ENCODE assay signal across 17 mouse cellular contexts in the genomic region with DNA sequence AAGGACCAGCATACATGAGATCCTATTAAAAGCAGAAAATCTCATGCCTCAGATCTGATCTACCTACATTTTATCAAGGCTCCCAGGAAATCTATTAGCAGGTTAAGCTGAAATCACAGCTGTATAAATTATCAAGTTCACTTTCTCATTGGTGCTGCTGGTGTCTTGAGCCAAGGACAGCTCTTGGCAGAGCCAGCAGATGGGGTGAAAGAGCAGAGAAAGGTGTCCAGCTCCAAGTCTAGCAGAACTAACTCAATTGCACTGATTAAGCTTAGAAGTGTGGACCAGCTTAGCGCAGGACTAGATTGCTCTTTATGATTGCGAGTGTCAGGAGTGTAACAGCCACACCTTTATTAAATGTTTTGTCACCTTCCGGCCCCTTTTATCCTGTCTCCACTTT. TPM values are rescaled to one million over a fixed set of nuclear protein-coding genes. Genes with fewer than 3 reads are reported as not detected.
DNase-seq lines count a peak whose midpoint lies in the region; ATAC-seq and TF ChIP-seq lines count a peak whose summit lies in the region.
"Had no signal": no experiment of that assay in that cellular context is flagged by ENCODE, and none has a peak within 500 bp of the region (broad histone marks: within the 10 kb centered on the region; RNA-seq: fewer than 3 reads in every experiment).

No protein-coding gene starts in this region.

- 46% methylated on average over 3 of the region's 3 CpGs for WGBS in large intestine, adult 2 months
- 83% methylated on average over 3 of the region's 3 CpGs for WGBS in forebrain, embryonic 13.5 days

- no peaks in the 10 kb centered on the region for H3K36me3 ChIP-seq in CH12.LX (replicated peaks in 1 of 2; ENCODE audit: control insufficient read depth in 1 of 2, insufficient read depth in 1 of 2, low read length in 1 of 2)
- H3K36me3 ChIP-seq in forebrain, embryonic 13.5 days (ENCODE audit: poor library complexity, severe bottlenecking) = no peaks in the 10 kb centered on the region
- H3K36me3 ChIP-seq: embryonic facial prominence, embryonic 15.5 days had no signal

- no peak overlapping the region for H3K4me3 ChIP-seq in layer of hippocampus, adult 2 months
- H3K4me3 ChIP-seq in CH12.LX (replicated peaks in 1 of 3; ENCODE audit: low read depth in 2 of 3, low read length in 2 of 3, poor library complexity in 1 of 3) = no peak overlapping the region
- H3K4me3 ChIP-seq in forebrain, embryonic 13.5 days = no peak overlapping the region
- H3K4me3 ChIP-seq: embryonic facial prominence, embryonic 15.5 days; myocyte had no signal

- dilution Hi-C loops in CH12.LX (cut with MboI; ENCODE audit: extremely low pct_ligation_motif_present, extremely low pct_unique_long_range_greater_than_20kb, low sequenced_read_pairs) = no loop called here

- H3K4me2 ChIP-seq in CH12.LX (ENCODE audit: insufficient read depth, low read depth, poor library complexity, severe bottlenecking) = no peak overlapping the region
- H3K4me2 ChIP-seq in forebrain, embryonic 13.5 days = no peak overlapping the region
- H3K4me2 ChIP-seq: embryonic facial prominence, embryonic 15.5 days had no signal

- TF ChIP-seq RAD21 in CH12.LX (IDR thresholded peaks at IDR 0.05; ENCODE audit: low read depth, low read length) = peak; percentile 52

- H3K4me1 ChIP-seq in CH12.LX (ENCODE audit: control insufficient read depth in 1 of 2, insufficient read depth in 2 of 2) = peaks cover 0 to 3% of the 10 kb centered on the region in 2 experiments; a peak in 1 of 4 replicates
- 0 out of 2 replicates have a peak, but pooled peaks cover 3% of the 10 kb centered on the region for H3K4me1 ChIP-seq in forebrain, embryonic 13.5 days
- H3K4me1 ChIP-seq: embryonic facial prominence, embryonic 15.5 days had no signal

- no peaks in the 10 kb centered on the region for H3K79me2 ChIP-seq in CH12.LX (replicated peaks; ENCODE audit: control insufficient read depth, extremely low read depth, insufficient read depth, poor library complexity, severe bottlenecking)

- in situ Hi-C loops in CH12.LX (cut with MboI; ENCODE audit: low pct_ligation_motif_present, low pct_unique_long_range_greater_than_20kb, low sequenced_read_pairs) = no loop called here

- no peak for ATAC-seq in forebrain, embryonic 13.5 days

- no peaks in the 10 kb centered on the region for H3K27me3 ChIP-seq in CH12.LX (replicated peaks)
- no peaks in the 10 kb centered on the region for H3K27me3 ChIP-seq in forebrain, embryonic 13.5 days
- H3K27me3 ChIP-seq: embryonic facial prominence, embryonic 15.5 days had no signal

- H3K9ac ChIP-seq in CH12.LX (ENCODE audit: insufficient read depth, low read depth) = no peak overlapping the region
- H3K9ac ChIP-seq in forebrain, embryonic 13.5 days = no peak overlapping the region
- H3K9ac ChIP-seq: embryonic facial prominence, embryonic 15.5 days had no signal

- no peaks in the 10 kb centered on the region for H3K9me3 ChIP-seq in CH12.LX (replicated peaks; ENCODE audit: low read length)
- H3K9me3 ChIP-seq in forebrain, embryonic 13.5 days (replicated peaks) = no peaks in the 10 kb centered on the region
- H3K9me3 ChIP-seq: embryonic facial prominence, embryonic 15.5 days had no signal

- no peak overlapping the region for H3K27ac ChIP-seq in layer of hippocampus, adult 2 months
- no peak overlapping the region for H3K27ac ChIP-seq in CH12.LX (ENCODE audit: insufficient read depth, low read depth)
- no peak overlapping the region for H3K27ac ChIP-seq in forebrain, embryonic 13.5 days
- H3K27ac ChIP-seq: embryonic facial prominence, embryonic 15.5 days had no signal

- TF ChIP-seq EP300 in CH12.LX (IDR thresholded peaks at IDR 0.05; ENCODE audit: low read length) = no peak

- TF ChIP-seq CTCF in layer of hippocampus, adult 2 months (conservative IDR thresholded peaks at IDR 0.05) = peak; percentile 36
- peak in 1 of 2 experiments; percentile 63; a peak in 2 of 4 replicates for TF ChIP-seq CTCF in CH12.LX (conservative IDR thresholded peaks at IDR 0.05 in 1 of 2, IDR thresholded peaks at IDR 0.05 in 1 of 2; ENCODE audit: low read depth in 2 of 2, low read length in 2 of 2)

- TF ChIP-seq POLR2A in CH12.LX (IDR thresholded peaks at IDR 0.05; ENCODE audit: low read depth, low read length) = no peak

- DNase-seq in adrenal gland, postnatal 14 days = peak; percentile 7
- no peak for DNase-seq in adrenal gland, postnatal 25 days
- DNase-seq in layer of hippocampus, adult 2 months (ENCODE audit: low spot score in 2 of 2) = no peak
- no peak for DNase-seq in layer of hippocampus, postnatal 25 days (ENCODE audit: extremely low spot score in 1 of 2, low spot score in 1 of 2)
- no peak for DNase-seq in CH12.LX (ENCODE audit: extremely low read depth)
- peak; percentile 7 for DNase-seq in large intestine, adult 2 months (ENCODE audit: low read depth, low spot score)
- no peak for DNase-seq in c-Kit-positive CD71-positive TER-119-positive erythroid progenitor cells, embryonic 14.5 days (ENCODE audit: low spot score)
- DNase-seq: cerebellum, postnatal 25 days; thymus, adult 18-20 months had no signal

TF ChIP-seq in CH12.LX, 34 proteins besides CTCF, POLR2A, EP300 and RAD21:
- TF ChIP-seq SMC3 (IDR thresholded peaks at IDR 0.05; ENCODE audit: low read depth, low read length) (peak; percentile 70), RCOR1 (conservative IDR thresholded peaks at IDR 0.05; ENCODE audit: low read depth, low read length) (no peak), ETS1 (conservative IDR thresholded peaks at IDR 0.05; ENCODE audit: low read depth, low read length) (no peak), CHD2 (IDR thresholded peaks at IDR 0.05; ENCODE audit: low read length) (no peak)

RNA-seq across cellular contexts. Expression of gene Gcg, which starts 1.5 kb away (rescaled TPM):
- not detected in 2 replicates for total RNA-seq in adrenal gland, postnatal 14 days (2021)
- total RNA-seq in adrenal gland, postnatal 25 days (2021) = not detected in 2 replicates
- total RNA-seq in layer of hippocampus, adult 2 months (2021) = not detected
- not detected for total RNA-seq in layer of hippocampus, postnatal 25 days (2021)
- total RNA-seq in CH12.LX (2012; rRNA removed) (0.13 and 0.17 TPM in 2 replicates), CH12.LX (2014; rRNA removed) (0.31 TPM in 1 of 2 replicates, not detected in the other)
- 0.38 TPM in 1 of 2 replicates, not detected in the other for polyA plus RNA-seq in CH12.LX (2012; ENCODE audit: insufficient read length, low read depth)
- 39.9 and 69.5 TPM in 2 replicates for polyA plus RNA-seq in large intestine, adult 2 months (2012; rRNA removed)
- 1.4 and 1.9 TPM in 2 replicates for polyA plus RNA-seq in forebrain, embryonic 13.5 days (2015; fragmentation: Nextera tagmentation; extraction: Ambion mirVana)
- total RNA-seq: heart, postnatal 14 days; megakaryocyte, adult 5-6 weeks had no signal
- polyA plus RNA-seq: C2C12; embryonic facial prominence, embryonic 15.5 days; gonadal fat pad, adult 2 months; myocyte; spleen, adult 2 months had no signal

Comparison
In these comparisons a context has a peak if more than half of its experiments do, and no peak if none do; other contexts are left out.
1. DNase-seq: peak in adrenal gland, postnatal 14 days (single experiment) and large intestine, adult 2 months (single experiment); none in adrenal gland, postnatal 25 days (single experiment), layer of hippocampus, adult 2 months (0 of 2), layer of hippocampus, postnatal 25 days (0 of 2), CH12.LX (single experiment) and c-Kit-positive CD71-positive TER-119-positive erythroid progenitor cells, embryonic 14.5 days (single experiment).